In genomic region chr9:116630805-116631204, GRCm38 (mm10) we compare ENCODE assay signal across 29 mouse cellular contexts.
A peak's percentile ranks its signal among the peaks of the same experiment; 100 is the strongest.
DNase-seq lines count a peak whose midpoint lies in the region; ATAC-seq and TF ChIP-seq lines count a peak whose summit lies in the region.
"Had no signal": no experiment of that assay in that cellular context is flagged by ENCODE, and none has a peak within 500 bp of the region (broad histone marks: within the 10 kb centered on the region; RNA-seq: fewer than 3 reads in every experiment).

No protein-coding gene starts in this region.

- H3K27ac ChIP-seq in gastrocnemius, adult 2 months, result no peak overlapping the region
- H3K27ac ChIP-seq in heart, embryonic 14.5 days (replicated peaks in 1 of 2; ENCODE audit: control insufficient read depth in 1 of 2, insufficient read depth in 1 of 2, low read depth in 2 of 2, low read length in 2 of 2), result no peak overlapping the region
- no peak overlapping the region for H3K27ac ChIP-seq in heart, embryonic 10.5 days
- H3K27ac ChIP-seq in embryonic fibroblast, embryonic 13.5 days (ENCODE audit: insufficient read depth, low read length), result peak overlapping the region; percentile 77
- H3K27ac ChIP-seq: embryonic facial prominence, embryonic 13.5 days; hindbrain, postnatal 0 days; layer of hippocampus, adult 2 months; left cerebral cortex, adult 2 months; limb, embryonic 12.5 days; liver, embryonic 15.5 days; neural tube, embryonic 12.5 days had no signal

- TF ChIP-seq CTCF in gastrocnemius, adult 2 months (IDR thresholded peaks at IDR 0.05), result no peak
- TF ChIP-seq CTCF in embryonic fibroblast, embryonic 13.5 days (IDR thresholded peaks at IDR 0.05; ENCODE audit: borderline replicate concordance, insufficient read depth, low read length), result no peak

- H3K4me1 ChIP-seq in heart, embryonic 14.5 days (ENCODE audit: control insufficient read depth in 2 of 2, insufficient read depth in 2 of 2, low read length in 2 of 2), result peaks cover 5 to 18% of the 10 kb centered on the region in 2 experiments
- H3K4me1 ChIP-seq in heart, embryonic 10.5 days, result peaks cover 9% of the 10 kb centered on the region; the same call in 1 of the 2 replicates
- peaks cover 4% of the 10 kb centered on the region; the same call in 1 of the 2 replicates for H3K4me1 ChIP-seq in embryonic fibroblast, embryonic 13.5 days (ENCODE audit: control insufficient read depth, insufficient read depth, low read length)
- H3K4me1 ChIP-seq: embryonic facial prominence, embryonic 13.5 days; limb, embryonic 12.5 days; liver, embryonic 15.5 days; neural tube, embryonic 12.5 days had no signal

- H3K4me3 ChIP-seq in gastrocnemius, adult 2 months, result no peak overlapping the region
- no peak overlapping the region for H3K4me3 ChIP-seq in heart, embryonic 14.5 days (ENCODE audit: control insufficient read depth in 1 of 2, insufficient read depth in 1 of 2, low read depth in 1 of 2, low read length in 2 of 2)
- no peak overlapping the region for H3K4me3 ChIP-seq in heart, embryonic 10.5 days
- H3K4me3 ChIP-seq in embryonic fibroblast, embryonic 13.5 days (ENCODE audit: insufficient read depth, low read length), result no peak overlapping the region
- H3K4me3 ChIP-seq: embryonic facial prominence, embryonic 13.5 days; erythroblast, embryonic 14.5 days; layer of hippocampus, adult 2 months; left cerebral cortex, adult 2 months; limb, embryonic 12.5 days; liver, embryonic 15.5 days; neural tube, embryonic 12.5 days had no signal

- H3K9ac ChIP-seq in heart, embryonic 14.5 days (ENCODE audit: low read length), result no peak overlapping the region
- H3K9ac ChIP-seq: embryonic facial prominence, embryonic 13.5 days; limb, embryonic 12.5 days; liver, embryonic 15.5 days; lung, embryonic 14.5 days; neural tube, embryonic 12.5 days had no signal

- peaks cover 6% of the 10 kb centered on the region; the same call in 1 of the 2 replicates for H3K9me3 ChIP-seq in heart, embryonic 14.5 days (ENCODE audit: control insufficient read depth, low read length)
- H3K9me3 ChIP-seq in heart, embryonic 10.5 days, result no peaks in the 10 kb centered on the region
- H3K9me3 ChIP-seq: neural tube, embryonic 12.5 days had no signal

- H3K36me3 ChIP-seq in heart, embryonic 14.5 days (ENCODE audit: control insufficient read depth, insufficient read depth, low read length), result no peaks in the 10 kb centered on the region
- H3K36me3 ChIP-seq in heart, embryonic 10.5 days, result no peaks in the 10 kb centered on the region
- H3K36me3 ChIP-seq: G1E; liver, embryonic 15.5 days; neural tube, embryonic 12.5 days had no signal

- H3K27me3 ChIP-seq in heart, embryonic 14.5 days (ENCODE audit: control insufficient read depth, insufficient read depth, low read length), result no peaks in the 10 kb centered on the region
- 0 out of 2 replicates have a peak, but pooled peaks cover under 1% of the 10 kb centered on the region for H3K27me3 ChIP-seq in heart, embryonic 10.5 days (ENCODE audit: insufficient read depth, poor library complexity, severe bottlenecking)
- H3K27me3 ChIP-seq: embryonic facial prominence, embryonic 13.5 days; liver, embryonic 15.5 days; neural tube, embryonic 12.5 days; Patski had no signal

- intact Hi-C loops in gastrocnemius, adult 2 months (cut with DNase I), result no loop called here

- TF ChIP-seq POLR2A in embryonic fibroblast, embryonic 13.5 days (IDR thresholded peaks at IDR 0.05; ENCODE audit: low read depth, low read length), result no peak

- peak overlapping the region; percentile 12 for H3K4me2 ChIP-seq in heart, embryonic 14.5 days (ENCODE audit: low read length)
- H3K4me2 ChIP-seq: embryonic facial prominence, embryonic 13.5 days; limb, embryonic 12.5 days; liver, embryonic 15.5 days; lung, embryonic 14.5 days; neural tube, embryonic 12.5 days had no signal

- ATAC-seq in heart, embryonic 14.5 days (ENCODE audit: insufficient number of reproducible peaks, insufficient read depth, low FRiP score, low read depth), result no peak
- ATAC-seq: forebrain, embryonic 16.5 days; hindbrain, postnatal 0 days; midbrain, embryonic 16.5 days; Patski had no signal

- 20% methylated on average over 10 of the region's 10 CpGs for WGBS in heart, embryonic 14.5 days
- WGBS in heart, embryonic 10.5 days, result 36% methylated on average over 10 of the region's 10 CpGs

- DNase-seq in gastrocnemius, adult 2 months, result peak; percentile 51
- DNase-seq in gastrocnemius, postnatal 10 days, result no peak
- no peak for DNase-seq in heart, embryonic 10.5 days (ENCODE audit: low spot score)
- DNase-seq in skeletal muscle tissue, adult 2 months (ENCODE audit: low read depth, low spot score), result peak; percentile 26
- DNase-seq in frontal cortex, postnatal 36 days (ENCODE audit: low spot score in 2 of 2), result no peak
- no peak for DNase-seq in cerebellum, postnatal 36 days
- DNase-seq: adrenal gland, postnatal 10 days; cerebellum, adult 9-11 months; gastrocnemius, postnatal 36 days; kidney, adult 2 months; kidney, postnatal 36 days; lung, embryonic 14.5 days; lung, postnatal 14 days; right cerebral cortex, postnatal 4 days; thymus, postnatal 25 days had no signal

Comparison
In these comparisons a context has a peak if more than half of its experiments do, and no peak if none do; other contexts are left out.
1. DNase-seq: peak in gastrocnemius, adult 2 months (single experiment) and skeletal muscle tissue, adult 2 months (single experiment); none in gastrocnemius, postnatal 10 days (single experiment), heart, embryonic 10.5 days (single experiment), frontal cortex, postnatal 36 days (0 of 2) and cerebellum, postnatal 36 days (0 of 2).